Mouse (Mus musculus) T-helper 17 cell (primary cell): ENCODE results near the gene Asna1.

ENCODE experiments used
- in situ Hi-C, 2 experiments: fragments of 300-600 bp; cut with MboI, MseI; formaldehyde crosslinking; loops; 1 replicate in 1 of 2; 2 replicates in 1 of 2; pipeline ENCODE4 v1.15.1; 2025; ENCODE audit warnings: high pct_unique_total_duplicates in 2 of 2

The Asna1 gene

GRCm38 (mm10) chr8:84994375-84994774, 30.7 kb downstream of the Asna1 start:
- in situ Hi-C loops, result loop anchor here in 1 of 2 experiments (5.0 kb wide), 1 partner anchor 37 kb away; no protein-coding TSS in a partner anchor

GRCm38 (mm10) chr8:84990836-84991235, 34.2 kb downstream of the Asna1 start:
- in situ Hi-C loops, result loop anchor here in 1 of 2 experiments (5.0 kb wide), 1 partner anchor 34 kb away; no protein-coding TSS in a partner anchor

- in situ Hi-C loops, result loop anchor here in 1 of 2 experiments (5.0 kb wide), 1 partner anchor 33 kb away; no protein-coding TSS in a partner anchor
Measured at GRCm38 (mm10) chr8:84990349-84990748, 34.7 kb downstream of the Asna1 start, which contains the start of gene Hook2. TSS of gene Hook2 (plus strand) at chr8:84990603.

- in situ Hi-C loops, result loop anchor here in 1 of 2 experiments (5.0 kb wide), 1 partner anchor 33 kb away; no protein-coding TSS in a partner anchor
Measured at GRCm38 (mm10) chr8:84989810-84990209, 35.3 kb downstream of the Asna1 start.

- in situ Hi-C loops, result no loop called here
Measured at GRCm38 (mm10) chr8:84989311-84989731, 35.8 kb downstream of the Asna1 start.

- in situ Hi-C loops, result no loop called here
Measured at GRCm38 (mm10) chr8:84987903-84988302, 37.2 kb downstream of the Asna1 start.

GRCm38 (mm10) chr8:84987388-84987787, 37.7 kb downstream of the Asna1 start:
- in situ Hi-C loops, result no loop called here

- in situ Hi-C loops, result no loop called here
Measured at GRCm38 (mm10) chr8:84986379-84986945, 38.6 kb downstream of the Asna1 start.

GRCm38 (mm10) chr8:84985684-84986378, 39.2 kb downstream of the Asna1 start:
- in situ Hi-C loops, result no loop called here

GRCm38 (mm10) chr8:84985049-84985683, 39.9 kb downstream of the Asna1 start:
- in situ Hi-C loops, result no loop called here

GRCm38 (mm10) chr8:84984294-84985048, 40.6 kb downstream of the Asna1 start:
- in situ Hi-C loops, result no loop called here

GRCm38 (mm10) chr8:84982499-84983011, 42.5 kb downstream of the Asna1 start:
- in situ Hi-C loops, result no loop called here

GRCm38 (mm10) chr8:84981644-84982498, 43.2 kb downstream of the Asna1 start:
- in situ Hi-C loops, result no loop called here

- in situ Hi-C loops, result no loop called here
Measured at GRCm38 (mm10) chr8:84980622-84981358, 44.3 kb downstream of the Asna1 start.

- in situ Hi-C loops, result loop anchor here (5.0 to 10.0 kb wide), 4 partner anchors 47 to 1725 kb away; partner anchors contain the start of genes Asna1 (in 1 of the 2), Ier2 (in 1 of the 2) and Trir (in 1 of the 2)
Measured at GRCm38 (mm10) chr8:84979599-84980421, 45.3 kb downstream of the Asna1 start.

- in situ Hi-C loops, result loop anchor here (5.0 to 10.0 kb wide), 4 partner anchors 49 to 1726 kb away; partner anchors contain the start of genes Asna1 (in 1 of the 2), Ier2 (in 1 of the 2) and Trir (in 1 of the 2)
Measured at GRCm38 (mm10) chr8:84978248-84978940, 46.7 kb downstream of the Asna1 start, which contains the start of gene Junb. TSS of gene Junb (minus strand) at chr8:84978718.

- in situ Hi-C loops, result loop anchor here (5.0 to 10.0 kb wide), 4 partner anchors 50 to 1727 kb away; partner anchors contain the start of genes Asna1 (in 1 of the 2), Ier2 (in 1 of the 2) and Trir (in 1 of the 2)
Measured at GRCm38 (mm10) chr8:84977435-84978247, 47.4 kb downstream of the Asna1 start.
